Mouse (Mus musculus) urinary bladder, postnatal 14 days (tissue): ENCODE measurements around the gene Nhsl2.
"Not testable (repeated sequence)": the region's sequence is repeated elsewhere in the genome, so short reads cannot be mapped to it uniquely, and the experiment has no call there.

Experiments used
- DNase-seq: peaks from one replicate; pipeline ENCODE4 v3.0.0; 2021; ENCODE audit warnings: low spot score

Nhsl2 gene

GRCm38 (mm10) chrX:102090605-102091004 is 241.4 kb downstream of the Nhsl2 start:
- DNase-seq, result no peak

GRCm38 (mm10) chrX:102094381-102094904 is 245.3 kb downstream of the Nhsl2 start:
- DNase-seq, result no peak

- DNase-seq, result no peak
These were observed 252.7 kb downstream of the Nhsl2 start for GRCm38 (mm10) chrX:102101886-102102285.

GRCm38 (mm10) chrX:102103830-102104229 is 254.6 kb downstream of the Nhsl2 start:
- DNase-seq, result not testable (repeated sequence)

GRCm38 (mm10) chrX:102109349-102109748 is 260.2 kb downstream of the Nhsl2 start:
- not testable (repeated sequence) for DNase-seq

- DNase-seq, result no peak
These were observed 266.5 kb downstream of the Nhsl2 start for GRCm38 (mm10) chrX:102115676-102116075.

GRCm38 (mm10) chrX:102119042-102119864 is 270.1 kb downstream of the Nhsl2 start, which contains the start of gene Pin4:
Gene Pin4, plus strand, starts transcription at chrX:102119447.
- peak; percentile 91 for DNase-seq

- DNase-seq, result no peak
These were observed 272.1 kb downstream of the Nhsl2 start for GRCm38 (mm10) chrX:102121321-102121720.

GRCm38 (mm10) chrX:102141157-102141556 is 292.0 kb downstream of the Nhsl2 start:
- no peak for DNase-seq
